In genomic region chr11:52888150-52888549, GRCm38 (mm10) we compare ENCODE assay signal across 8 mouse cellular contexts.
DNase-seq lines count a peak whose midpoint lies in the region; ATAC-seq and TF ChIP-seq lines count a peak whose summit lies in the region.
"Had no signal": no experiment of that assay in that cellular context is flagged by ENCODE, and none has a peak within 500 bp of the region (broad histone marks: within the 10 kb centered on the region; RNA-seq: fewer than 3 reads in every experiment).

No protein-coding gene starts in this region.

- no peaks in the 10 kb centered on the region for H3K36me3 ChIP-seq in limb, embryonic 14.5 days (ENCODE audit: control insufficient read depth, insufficient read depth, low read length)
- no peaks in the 10 kb centered on the region for H3K36me3 ChIP-seq in limb, embryonic 10.5 days
- H3K36me3 ChIP-seq: liver, embryonic 15.5 days had no signal

- H3K4me1 ChIP-seq in limb, embryonic 14.5 days (ENCODE audit: control insufficient read depth, insufficient read depth, low read length), result peaks cover 8% of the 10 kb centered on the region; the same call in 1 of the 2 replicates
- peaks cover 16% of the 10 kb centered on the region for H3K4me1 ChIP-seq in limb, embryonic 10.5 days
- H3K4me1 ChIP-seq: liver, embryonic 15.5 days had no signal

- H3K9ac ChIP-seq in limb, embryonic 14.5 days (ENCODE audit: low read depth, low read length, severe bottlenecking), result no peak overlapping the region
- H3K9ac ChIP-seq: liver, embryonic 15.5 days had no signal

- WGBS in limb, embryonic 14.5 days, result 14% methylated on average over 6 of the region's 6 CpGs
- 16% methylated on average over 6 of the region's 6 CpGs for WGBS in limb, embryonic 10.5 days

- no peaks in the 10 kb centered on the region for H3K9me3 ChIP-seq in limb, embryonic 14.5 days (ENCODE audit: control insufficient read depth, low read length)
- no peaks in the 10 kb centered on the region for H3K9me3 ChIP-seq in limb, embryonic 10.5 days (replicated peaks)
- H3K9me3 ChIP-seq: liver, embryonic 15.5 days had no signal

- H3K27me3 ChIP-seq in limb, embryonic 14.5 days (ENCODE audit: control insufficient read depth, insufficient read depth, low read length), result no peaks in the 10 kb centered on the region
- H3K27me3 ChIP-seq in limb, embryonic 10.5 days (ENCODE audit: low read depth, poor library complexity, severe bottlenecking), result 0 out of 2 replicates have a peak, but pooled peaks cover 3% of the 10 kb centered on the region
- H3K27me3 ChIP-seq: liver, embryonic 15.5 days had no signal

- H3K4me2 ChIP-seq in limb, embryonic 14.5 days (replicated peaks; ENCODE audit: low read depth, low read length, severe bottlenecking), result no peak overlapping the region; the same call in 1 of the 2 replicates
- H3K4me2 ChIP-seq: liver, embryonic 15.5 days had no signal

- peak; percentile 49 for DNase-seq in limb, embryonic 14.5 days (ENCODE audit: low spot score)
- no peak for DNase-seq in limb, embryonic 10.5 days (ENCODE audit: low spot score)
- DNase-seq in embryo, embryonic 9.5 days (ENCODE audit: extremely low spot score), result peak; percentile 10
- DNase-seq in left cerebral cortex, postnatal 14 days (ENCODE audit: low spot score in 2 of 2), result peak; percentile 56 to 70
- DNase-seq in right cerebral cortex, adult 2 months (ENCODE audit: low spot score in 2 of 2), result peak; percentile 42 to 59
- DNase-seq in adipocyte (ENCODE audit: low spot score), result no peak
- DNase-seq in thymus, postnatal 36 days, result no peak

- no peak overlapping the region for H3K4me3 ChIP-seq in limb, embryonic 14.5 days (replicated peaks; ENCODE audit: low read length)
- H3K4me3 ChIP-seq in limb, embryonic 10.5 days, result no peak overlapping the region
- H3K4me3 ChIP-seq: liver, embryonic 15.5 days had no signal

- intact Hi-C loops in left cerebral cortex, postnatal 14 days (cut with DNase I), result no loop called here

- H3K27ac ChIP-seq in limb, embryonic 14.5 days (replicated peaks; ENCODE audit: low read depth, low read length), result no peak overlapping the region
- no peak overlapping the region for H3K27ac ChIP-seq in limb, embryonic 10.5 days
- H3K27ac ChIP-seq: liver, embryonic 15.5 days had no signal

- ATAC-seq in limb, embryonic 14.5 days (ENCODE audit: low FRiP score, low read depth), result peak; percentile 63

- no peak for TF ChIP-seq POLR2A in limb, embryonic 14.5 days (IDR thresholded peaks at IDR 0.05; ENCODE audit: borderline replicate concordance, extremely low read depth, insufficient read depth, insufficient read length)

Comparison
In these comparisons a context has a peak if more than half of its experiments do, and no peak if none do; other contexts are left out.
1. DNase-seq: peak in limb, embryonic 14.5 days (single experiment), embryo, embryonic 9.5 days (single experiment), left cerebral cortex, postnatal 14 days (2 of 2) and right cerebral cortex, adult 2 months (2 of 2); none in limb, embryonic 10.5 days (single experiment), adipocyte (single experiment) and thymus, postnatal 36 days (0 of 2).